Mouse (Mus musculus) left cerebral cortex, adult 18-20 months (tissue): ENCODE data around the gene Sebox. TPM values are rescaled to one million over a fixed set of nuclear protein-coding genes. Genes with fewer than 3 reads are reported as not detected.
A peak's percentile ranks its signal among the peaks of the same experiment; 100 is the strongest.
"Not testable (repeated sequence)": the region's sequence is repeated elsewhere in the genome, so short reads cannot be mapped to it uniquely, and the experiment has no call there.

Experiments used
- DNase-seq, 2 experiments: peaks; one replicate each; pipeline ENCODE4 v3.0.0; 2021 to 2022; ENCODE audit warnings: low spot score in 2 of 2, mixed read lengths in 1 of 2
- total RNA-seq, 2 experiments: library from RNA; stranded (reverse); gene quantifications; 2 replicates each; pipeline ENCODE4 v1.2.3; 2021

The Sebox gene
- total RNA-seq, 2 experiments from 2014 or later: 0.49 to 0.93 TPM

- peak; percentile 96 for DNase-seq
Measured at GRCm38 (mm10) chr11:78497544-78498522, 5.4 kb upstream of the Sebox start, which contains the start of gene Sarm1. Gene Sarm1, minus strand, starts transcription at chr11:78497754.

GRCm38 (mm10) chr11:78499004-78499403 lies 4.2 kb upstream of the Sebox start, which contains the start of gene Vtn:
Gene Vtn, plus strand, starts transcription at chr11:78499091.
- no peak for DNase-seq

GRCm38 (mm10) chr11:78499543-78499942 lies 3.7 kb upstream of the Sebox start:
- DNase-seq: no peak

GRCm38 (mm10) chr11:78500623-78501202 lies 2.5 kb upstream of the Sebox start:
- no peak for DNase-seq

GRCm38 (mm10) chr11:78501529-78501928 lies 1.7 kb upstream of the Sebox start:
- DNase-seq: no peak

- DNase-seq: no peak
Measured at GRCm38 (mm10) chr11:78505430-78505829, 2.2 kb downstream of the Sebox start.

- DNase-seq: no peak
Measured at GRCm38 (mm10) chr11:78509148-78509547, 5.9 kb downstream of the Sebox start.

- peak; percentile 85 to 91 for DNase-seq
Measured at GRCm38 (mm10) chr11:78512025-78512957, 9.0 kb downstream of the Sebox start, which contains the start of the genes Tmem199 and Poldip2. Gene Tmem199, minus strand, starts transcription at chr11:78512172. Gene Poldip2, plus strand, starts transcription at chr11:78512193.

GRCm38 (mm10) chr11:78513106-78513790 lies 10.0 kb downstream of the Sebox start:
- DNase-seq: no peak

- no peak for DNase-seq
Measured at GRCm38 (mm10) chr11:78515549-78516325, 12.5 kb downstream of the Sebox start.

- no peak for DNase-seq
Measured at GRCm38 (mm10) chr11:78518931-78519330, 15.7 kb downstream of the Sebox start.

GRCm38 (mm10) chr11:78521880-78522279 lies 18.6 kb downstream of the Sebox start:
- DNase-seq: no peak

GRCm38 (mm10) chr11:78522481-78522997 lies 19.3 kb downstream of the Sebox start:
- no peak for DNase-seq

- no peak for DNase-seq
Measured at GRCm38 (mm10) chr11:78523241-78523955, 20.2 kb downstream of the Sebox start.

- no peak for DNase-seq
Measured at GRCm38 (mm10) chr11:78524838-78525237, 21.6 kb downstream of the Sebox start.

GRCm38 (mm10) chr11:78528714-78529113 lies 25.5 kb downstream of the Sebox start:
- DNase-seq: no peak

GRCm38 (mm10) chr11:78530001-78530400 lies 26.8 kb downstream of the Sebox start:
- no peak for DNase-seq

GRCm38 (mm10) chr11:78531046-78531445 lies 27.8 kb downstream of the Sebox start:
- DNase-seq: no peak

GRCm38 (mm10) chr11:78531515-78531914 lies 28.3 kb downstream of the Sebox start:
- not testable (repeated sequence) for DNase-seq
